Mouse (Mus musculus) frontal cortex, postnatal 36 days (tissue): ENCODE measurements around the gene Car7.
"Not testable (repeated sequence)": the region's sequence is repeated elsewhere in the genome, so short reads cannot be mapped to it uniquely, and the experiment has no call there.

ENCODE experiments used
- DNase-seq, 2 experiments: peaks; one replicate each; pipeline ENCODE4 v3.0.0; 2022; ENCODE audit warnings: low spot score in 2 of 2

Gene Car7

DNA sequence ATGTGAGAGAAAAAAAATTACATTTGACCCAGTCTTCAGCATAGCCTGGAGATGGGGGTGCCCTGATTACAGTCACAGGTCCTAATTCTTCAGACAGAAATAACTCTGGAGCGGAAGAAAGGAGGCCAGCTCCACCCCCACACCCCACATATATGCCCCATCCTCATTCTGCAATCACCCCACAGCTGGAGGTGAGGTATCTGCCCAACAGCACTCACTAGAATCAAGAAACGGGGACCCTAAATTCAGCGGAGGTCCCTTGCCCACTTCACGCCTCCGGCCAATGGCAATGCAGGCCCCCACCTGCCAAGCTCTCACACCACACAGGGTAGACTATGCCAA lies 30.9 kb downstream of the Car7 start:
- no peak for DNase-seq

DNA sequence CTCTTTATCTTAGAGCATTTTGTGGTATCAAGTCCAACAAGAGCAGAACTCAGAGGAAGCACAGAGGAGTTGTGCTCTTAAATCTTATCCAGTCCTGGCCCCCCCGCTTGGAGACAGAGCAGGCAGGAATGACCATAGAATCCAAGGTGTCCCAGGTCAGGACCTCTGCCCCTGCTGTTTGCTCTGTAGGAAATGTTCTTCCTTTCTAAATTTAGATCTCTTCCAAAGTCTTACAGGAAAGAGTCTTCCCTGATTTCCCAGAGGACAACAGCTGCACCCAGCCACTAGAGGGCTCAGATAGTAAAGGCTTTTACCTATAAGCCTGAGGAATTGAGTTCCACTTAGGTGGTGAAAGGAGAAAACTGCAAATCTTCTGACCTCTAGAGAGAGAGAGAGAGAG lies 35.1 kb downstream of the Car7 start:
- DNase-seq: no peak

DNA sequence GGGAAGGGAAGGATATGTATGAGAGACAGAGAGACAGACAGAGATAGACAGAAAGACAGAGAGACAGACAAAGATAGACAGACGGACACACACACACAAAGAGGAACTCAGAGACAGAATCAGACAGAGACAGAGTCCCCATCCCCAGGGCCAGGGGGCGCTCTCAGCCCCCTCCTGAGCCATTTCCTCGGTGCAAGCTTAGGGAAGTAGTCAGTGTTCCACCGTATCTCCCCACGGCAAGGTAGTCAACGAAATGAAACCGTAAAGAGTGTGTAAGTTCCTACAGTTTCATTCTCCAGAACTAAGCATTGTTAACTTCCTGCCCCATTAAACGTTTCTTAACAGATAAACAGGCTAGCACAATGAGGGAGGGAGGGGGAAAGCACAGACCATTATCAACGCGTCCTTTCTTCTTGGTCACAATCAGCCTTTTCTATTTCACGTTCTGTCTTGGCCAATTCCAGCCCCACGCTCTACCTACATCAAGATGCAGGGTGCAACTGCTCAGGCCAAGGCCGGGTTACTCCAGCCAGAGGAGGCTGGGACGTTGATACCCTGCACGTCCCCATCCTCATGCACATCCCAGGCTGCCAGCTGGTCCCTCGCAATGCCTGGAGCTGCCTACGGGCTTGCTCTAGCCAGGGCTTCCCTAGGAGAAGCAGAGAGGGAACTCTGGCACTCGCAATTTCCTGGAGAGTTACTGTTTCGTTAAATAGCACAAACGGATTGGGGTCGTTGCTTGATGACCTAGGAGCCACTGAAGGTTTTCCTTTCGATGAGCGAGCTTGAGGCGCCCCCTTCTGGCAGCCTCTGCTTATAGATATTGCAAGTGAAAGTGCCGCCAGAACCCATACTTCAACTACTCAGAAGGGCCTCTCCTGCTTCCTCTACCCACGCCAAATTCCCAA lies 36.2 kb downstream of the Car7 start:
- peak; percentile 85 for DNase-seq

DNA sequence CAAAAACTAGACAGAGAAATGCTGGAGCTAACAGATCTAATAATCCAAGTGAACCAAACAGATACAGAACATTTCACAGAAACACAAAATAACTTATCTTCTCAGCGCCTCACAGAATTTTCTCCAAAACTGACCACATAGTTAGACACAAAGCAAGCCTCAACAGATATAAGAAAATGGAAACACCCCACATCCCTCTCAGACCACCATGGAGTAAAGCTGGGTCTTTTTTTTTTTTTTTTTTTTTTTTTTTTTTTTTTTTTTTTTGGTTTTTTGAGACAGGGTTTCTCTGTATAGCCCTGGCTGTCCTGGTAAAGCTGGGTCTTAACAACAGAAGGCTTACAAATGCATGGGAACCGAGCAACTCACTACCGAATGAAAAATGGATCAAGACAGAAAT lies 42.3 kb downstream of the Car7 start:
- no peak for DNase-seq

DNA sequence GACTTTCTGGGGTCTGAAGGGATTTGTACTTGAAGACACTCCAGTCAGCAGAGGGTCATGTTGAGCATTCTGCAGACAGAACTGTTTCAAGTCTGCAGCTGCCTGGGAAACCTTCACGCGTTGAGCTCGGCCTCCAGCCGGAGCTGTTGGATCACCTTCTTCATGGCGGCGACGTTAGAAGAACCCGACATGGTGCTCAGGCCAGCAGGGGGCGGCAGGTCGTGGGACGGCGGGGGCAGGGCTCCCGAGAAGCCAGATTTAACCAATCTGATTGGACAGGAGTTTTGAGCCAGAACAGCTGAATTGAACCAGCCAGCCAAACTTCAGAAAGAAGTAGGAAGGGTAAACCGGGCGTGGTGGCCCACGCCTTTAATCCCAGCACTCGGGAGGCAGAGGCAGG lies 43.1 kb downstream of the Car7 start:
- not testable (repeated sequence) for DNase-seq

DNA sequence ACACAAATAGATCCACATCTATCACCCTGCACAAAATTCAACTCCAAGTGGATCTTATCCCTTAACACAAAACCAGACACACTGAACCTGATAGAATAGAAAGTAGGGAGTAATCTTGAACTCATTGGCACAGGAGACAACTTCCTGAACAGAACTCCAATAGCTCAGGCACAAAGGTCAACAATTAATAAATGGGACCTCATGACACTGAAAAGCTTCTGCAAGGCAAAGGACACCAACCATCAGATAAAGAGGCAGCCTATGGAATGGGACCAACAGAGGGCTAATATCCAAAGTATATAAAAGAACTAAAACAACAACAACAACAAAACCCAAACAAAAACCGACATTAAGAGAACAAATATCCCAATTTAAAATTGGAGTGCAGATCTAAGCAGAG lies 50.0 kb downstream of the Car7 start:
- no peak for DNase-seq

DNA sequence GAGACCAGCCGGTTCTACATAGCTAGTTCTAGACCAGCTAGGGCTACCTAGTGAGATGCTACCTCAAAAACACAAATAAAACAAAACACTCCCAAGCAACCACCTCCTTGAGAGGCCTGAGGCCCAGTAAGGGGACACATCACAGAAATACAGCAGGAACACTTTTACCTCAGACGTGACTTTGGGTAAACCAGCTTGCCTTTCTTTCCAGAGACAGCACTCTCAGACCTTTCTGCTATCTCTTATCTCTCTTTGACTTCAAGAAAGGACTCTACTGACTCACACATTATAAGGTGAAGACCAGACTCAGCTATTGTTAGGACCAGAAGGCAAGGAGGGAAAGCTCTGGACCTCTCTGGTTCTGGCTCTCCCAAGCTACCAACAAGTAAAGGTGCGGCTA lies 55.8 kb downstream of the Car7 start:
- DNase-seq: no peak

DNA sequence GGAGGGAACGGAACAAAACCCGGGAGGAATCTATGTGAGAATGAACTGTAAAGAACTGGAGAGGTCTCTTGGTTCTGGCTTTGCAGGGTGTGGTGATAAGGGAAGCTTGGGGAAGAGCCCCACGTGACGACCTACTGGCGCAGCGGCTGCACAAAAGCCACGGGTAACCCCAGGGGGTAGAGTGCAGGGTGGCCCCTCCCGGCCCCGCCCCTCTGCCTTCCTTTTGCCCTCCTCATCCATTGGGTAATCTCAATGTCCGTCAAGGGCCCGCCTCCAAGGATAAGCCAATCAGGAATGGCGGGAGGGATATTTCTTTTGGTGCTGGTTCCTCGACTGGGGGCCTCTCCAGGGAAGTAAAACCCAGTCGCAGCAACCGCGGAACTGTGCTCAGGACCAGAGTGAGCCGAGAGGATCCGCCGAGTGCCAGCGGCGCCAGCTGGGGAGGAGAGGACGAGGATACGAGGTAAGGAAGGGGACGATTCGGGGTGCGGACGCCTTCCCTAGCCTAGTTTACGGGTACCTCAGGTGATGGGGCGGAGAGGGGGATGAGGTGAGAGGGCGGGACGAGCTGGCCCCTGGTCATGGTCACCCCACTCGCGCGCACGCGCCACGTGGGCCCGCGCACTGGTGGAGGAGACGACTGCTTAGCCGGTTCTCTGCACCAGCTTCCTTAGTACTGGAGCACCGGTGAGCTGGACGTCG lies 56.8 kb downstream of the Car7 start, which contains the start of gene Pdp2:
Gene Pdp2 (plus strand): TSS at position 319 of the 702 bp plus-strand sequence.
- DNase-seq: peak; percentile 91 to 94

DNA sequence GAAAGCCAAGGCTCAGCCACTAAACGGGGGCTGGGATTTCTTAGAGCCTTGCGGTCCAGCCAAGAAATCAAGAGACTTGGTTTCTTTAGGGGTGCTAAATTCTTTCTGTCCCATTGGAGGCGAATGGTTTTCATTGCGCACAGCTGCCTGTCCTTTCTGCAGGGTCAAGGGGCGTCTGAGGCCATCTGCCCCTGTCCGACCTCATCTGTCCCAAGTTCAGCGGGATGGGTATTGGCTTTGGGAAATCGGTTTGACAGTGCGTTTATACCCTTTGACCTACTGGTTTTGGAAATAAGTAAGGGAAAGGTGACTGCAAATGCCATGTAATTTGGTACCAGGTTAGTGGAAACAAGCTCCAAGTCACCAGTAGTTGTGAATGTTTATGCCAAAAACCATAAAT lies 57.4 kb downstream of the Car7 start:
- DNase-seq: no peak

DNA sequence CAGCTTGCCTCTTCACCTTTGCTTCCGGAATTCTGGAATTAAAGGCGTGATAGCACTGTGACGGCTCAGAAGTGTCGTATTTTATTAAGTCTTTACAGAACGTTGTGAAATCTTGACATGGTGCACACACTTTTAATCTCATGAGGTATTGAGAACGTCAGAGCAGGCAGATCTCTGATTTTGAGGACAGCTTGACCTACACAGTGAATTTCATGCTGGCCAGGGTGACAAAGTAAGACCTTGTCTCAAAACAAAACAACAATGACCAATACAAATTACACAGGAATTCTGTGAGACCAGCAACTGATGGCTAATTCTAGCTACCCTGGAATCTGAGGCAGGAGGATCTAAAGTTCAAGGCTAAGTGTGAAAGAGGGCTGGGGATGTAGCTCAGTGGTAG lies 58.1 kb downstream of the Car7 start:
- no peak for DNase-seq

DNA sequence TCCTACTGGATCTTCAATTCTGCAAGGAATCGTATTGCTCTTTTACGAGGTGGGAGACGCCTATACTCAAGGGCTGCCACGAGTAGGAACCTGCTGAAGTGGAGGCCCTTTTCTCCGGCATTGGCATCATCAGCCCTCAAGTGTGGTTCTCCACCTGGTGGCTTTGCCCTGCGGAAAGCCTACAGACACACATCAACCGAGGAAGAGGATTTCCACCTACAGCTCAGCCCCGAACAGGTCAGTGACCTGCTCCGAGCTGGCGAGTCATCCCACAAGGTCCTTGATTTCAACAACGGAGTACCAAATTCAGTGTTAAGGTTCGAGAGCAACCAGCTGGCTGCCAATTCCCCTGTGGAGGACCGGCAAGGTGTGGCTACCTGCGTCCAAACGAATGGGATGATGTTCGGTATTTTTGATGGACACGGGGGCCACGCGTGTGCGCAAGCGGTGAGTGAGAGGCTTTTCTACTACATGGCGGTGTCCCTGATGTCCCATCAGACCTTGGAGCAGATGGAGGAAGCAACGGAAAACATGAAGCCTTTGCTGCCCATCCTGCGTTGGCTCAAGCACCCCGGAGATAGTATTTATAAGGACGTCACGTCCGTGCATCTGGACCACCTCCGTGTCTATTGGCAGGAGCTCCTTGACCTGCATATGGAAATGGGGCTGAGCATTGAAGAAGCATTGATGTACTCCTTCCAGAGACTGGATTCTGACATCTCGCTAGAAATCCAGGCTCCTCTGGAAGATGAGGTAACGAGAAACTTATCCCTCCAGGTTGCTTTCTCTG lies 59.2 kb downstream of the Car7 start:
- DNase-seq: no peak

DNA sequence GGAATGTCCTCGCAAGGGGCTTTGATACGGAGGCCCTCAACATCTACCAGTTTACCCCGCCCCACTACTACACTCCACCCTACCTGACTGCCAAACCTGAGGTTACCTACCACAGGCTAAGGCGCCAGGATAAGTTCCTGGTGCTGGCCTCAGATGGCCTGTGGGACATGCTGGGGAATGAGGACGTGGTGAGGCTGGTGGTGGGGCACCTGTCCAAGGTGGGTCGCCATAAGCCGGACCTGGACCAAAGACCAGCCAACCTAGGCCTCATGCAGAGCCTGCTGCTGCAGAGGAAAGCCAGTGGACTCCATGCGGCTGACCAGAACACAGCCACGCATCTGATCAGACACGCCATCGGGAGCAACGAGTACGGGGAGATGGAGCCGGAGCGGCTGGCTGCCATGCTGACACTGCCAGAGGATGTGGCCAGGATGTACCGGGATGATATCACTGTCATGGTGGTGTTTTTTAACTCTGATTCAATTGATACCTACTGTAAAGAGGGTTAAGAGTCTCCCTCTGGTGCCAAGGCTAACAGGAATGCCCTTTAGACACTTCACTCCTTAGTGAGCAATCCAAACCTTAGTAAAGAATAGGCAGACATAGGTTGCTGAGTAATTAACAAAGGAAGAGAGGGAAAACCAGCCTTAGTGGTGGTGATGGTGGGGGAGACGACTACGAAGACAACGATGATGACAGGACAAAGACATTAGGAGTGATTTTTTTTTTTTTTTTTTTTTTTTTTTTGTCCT lies 60.3 kb downstream of the Car7 start:
- no peak for DNase-seq

DNA sequence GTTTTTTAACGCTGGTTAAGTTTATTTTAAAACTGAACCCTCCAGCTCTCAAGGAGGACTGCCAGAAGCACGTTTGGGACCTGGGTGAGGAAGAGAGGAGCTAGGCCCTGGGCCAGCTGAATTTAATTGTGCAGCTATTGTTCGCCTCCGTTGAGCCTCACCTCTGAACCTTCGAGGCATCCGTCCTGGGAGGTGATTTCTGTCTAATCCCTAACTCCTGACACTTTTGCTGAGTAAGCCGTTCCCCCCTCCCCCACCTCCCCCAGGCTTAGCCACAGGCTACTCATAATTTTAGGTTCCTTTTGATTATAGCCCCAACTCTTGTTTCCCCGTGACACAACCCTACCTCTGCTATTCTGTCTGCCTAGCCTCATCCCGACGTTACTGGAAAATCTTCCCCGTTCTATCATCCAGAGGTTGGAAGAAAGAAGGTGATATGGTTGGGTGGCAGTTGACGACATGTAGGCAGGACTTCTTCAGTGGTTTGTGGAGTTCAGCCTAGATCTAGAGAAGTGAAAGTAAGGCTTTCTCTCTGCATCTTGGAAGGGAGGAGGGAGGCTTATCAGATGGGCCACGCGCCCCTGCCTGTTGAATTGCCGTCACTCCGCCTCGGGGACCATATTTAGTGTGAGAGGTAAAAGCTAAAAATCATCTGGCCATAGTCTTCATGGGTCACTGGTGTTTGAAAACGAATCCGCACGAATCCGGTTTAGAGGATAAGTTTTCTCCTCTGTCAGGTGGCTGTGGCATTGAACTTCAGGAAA lies 61.5 kb downstream of the Car7 start:
- no peak for DNase-seq

DNA sequence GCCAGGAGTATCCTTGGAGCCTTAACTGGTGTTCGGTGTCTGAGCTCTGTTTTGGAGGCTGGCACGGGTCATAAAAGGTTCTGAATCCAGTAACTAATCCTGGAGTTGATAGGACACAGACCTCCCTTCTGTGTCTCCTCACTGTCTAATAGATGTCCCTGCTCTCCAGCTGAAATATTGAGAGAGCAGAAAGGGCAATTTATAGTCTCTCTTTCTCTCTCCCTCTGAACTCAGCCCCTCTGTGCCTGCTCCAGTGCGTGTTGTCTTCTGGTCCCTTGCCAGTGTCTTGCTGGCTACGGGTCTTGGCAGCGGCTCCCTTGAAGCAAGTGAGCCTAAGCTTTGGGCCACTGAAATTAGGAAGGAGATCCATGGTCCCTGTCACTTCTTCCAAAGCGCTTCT lies 63.2 kb downstream of the Car7 start:
- DNase-seq: no peak

DNA sequence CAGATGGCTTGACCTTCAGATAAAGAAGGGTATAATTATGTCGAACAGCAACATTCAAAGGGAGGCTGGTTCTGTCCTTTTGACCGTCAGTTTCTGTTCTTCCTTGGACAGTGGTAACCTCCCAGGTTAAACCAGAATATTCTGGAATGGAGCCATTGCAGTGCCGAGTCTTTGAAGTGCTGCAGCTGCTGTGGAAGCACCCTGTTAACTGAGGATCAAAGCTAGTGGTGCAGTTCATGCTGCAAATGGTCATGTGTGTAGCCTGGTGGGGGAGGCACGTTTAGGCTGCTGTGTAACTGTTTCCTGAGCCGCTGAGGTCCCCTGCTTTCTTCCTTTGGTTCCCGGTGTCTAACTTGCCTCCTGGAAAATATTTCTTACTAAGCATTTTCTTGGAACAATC lies 64.0 kb downstream of the Car7 start:
- DNase-seq: no peak
